Mouse (Mus musculus) MEL (cell line): ENCODE measurements around the gene Reps1. TPM values are rescaled to one million over a fixed set of nuclear protein-coding genes. Genes with fewer than 3 reads are reported as not detected.

Experiments used
- DNase-seq: peaks from one replicate; pipeline ENCODE4 v3.0.0; 2011; ENCODE audit warnings: low read depth, low spot score
- H3K27ac ChIP-seq: 2 replicates; pipeline ENCODE4 v1.5.1; 2012; ENCODE audit warnings: low read depth, mild to moderate bottlenecking, control low read depth, low read length, moderate library complexity; ENCODE audit not compliant: control insufficient read depth
- H3K27me3 ChIP-seq, 2 experiments: fragments of 150-350 bp in 1 of 2; sonication (generic) in 1 of 2; 2 replicates each; pipeline ENCODE4 v1.6.1; 2012; ENCODE audit warnings: low read length in 2 of 2, mild to moderate bottlenecking in 2 of 2, improper control_type of control experiment in 1 of 2, moderate library complexity in 1 of 2; ENCODE audit not compliant: insufficient read depth in 2 of 2, control insufficient read depth in 1 of 2
- H3K36me3 ChIP-seq, 2 experiments: 2 replicates each; pipeline ENCODE4 v1.6.1; 2012 to 2014; ENCODE audit warnings: low read length in 2 of 2, improper control_type of control experiment in 1 of 2, inconsistent platforms in 1 of 2, mild to moderate bottlenecking in 1 of 2; ENCODE audit not compliant: insufficient read depth in 2 of 2, control insufficient read depth in 1 of 2
- H3K4me1 ChIP-seq, 2 experiments: fragments of 150-350 bp in 1 of 2; sonication (generic) in 1 of 2; 2 replicates each; pipeline ENCODE4 v1.6.1; 2012; ENCODE audit warnings: low read length in 2 of 2, improper control_type of control experiment in 1 of 2, mild to moderate bottlenecking in 1 of 2; ENCODE audit not compliant: insufficient read depth in 2 of 2, control insufficient read depth in 1 of 2
- H3K4me3 ChIP-seq, 2 experiments: fragments of 150-350 bp in 1 of 2; sonication (generic) in 1 of 2; 2 replicates each; pipeline ENCODE4 v1.5.1; 2012; ENCODE audit warnings: low read depth in 2 of 2, low read length in 2 of 2, mild to moderate bottlenecking in 2 of 2, moderate library complexity in 2 of 2, control low read depth in 1 of 2, improper control_type of control experiment in 1 of 2; ENCODE audit not compliant: control insufficient read depth in 1 of 2, insufficient read depth in 1 of 2
- H3K79me2 ChIP-seq: 2 replicates; pipeline ENCODE4 v1.6.1; 2012; ENCODE audit warnings: mild to moderate bottlenecking, low read length, moderate library complexity; ENCODE audit not compliant: control insufficient read depth, poor library complexity, insufficient read depth
- H3K9ac ChIP-seq: 2 replicates; pipeline ENCODE4 v1.6.1; 2012; ENCODE audit warnings: low read depth, mild to moderate bottlenecking, control low read depth, low read length, moderate library complexity; ENCODE audit not compliant: control insufficient read depth, poor library complexity, severe bottlenecking
- H3K9me3 ChIP-seq: fragments of 150-350 bp; sonication (generic); replicated peaks from 2 replicates; pipeline ENCODE4 v1.6.1; 2012; ENCODE audit warnings: mild to moderate bottlenecking, low read length, improper control_type of control experiment, moderate library complexity; ENCODE audit not compliant: insufficient read depth
- BHLHE40 ChIP-seq: IDR thresholded peaks from 2 replicates; pipeline ENCODE4 v1.6.1; 2012; ENCODE audit warnings: low read depth, mild to moderate bottlenecking, inconsistent platforms, low read length, improper control_type of control experiment, borderline replicate concordance
- CHD1 ChIP-seq: IDR thresholded peaks from 2 replicates; pipeline ENCODE4 v1.6.1; 2012; ENCODE audit warnings: low read depth, mild to moderate bottlenecking, inconsistent platforms, low read length, improper control_type of control experiment
- ELF1 ChIP-seq: IDR thresholded peaks from 2 replicates; pipeline ENCODE4 v1.6.1; 2014; ENCODE audit warnings: low read depth, mild to moderate bottlenecking, inconsistent platforms, low read length, improper control_type of control experiment, moderate library complexity
- ETS1 ChIP-seq: IDR thresholded peaks from 2 replicates; pipeline ENCODE4 v1.6.1; 2012; ENCODE audit warnings: low read depth, mild to moderate bottlenecking, inconsistent platforms, low read length, improper control_type of control experiment, moderate library complexity
- GATA1 ChIP-seq: IDR thresholded peaks from 2 replicates; pipeline ENCODE4 v1.6.1; 2011; ENCODE audit warnings: low read depth, low read length, improper control_type of control experiment
- HCFC1 ChIP-seq: IDR thresholded peaks from 2 replicates; pipeline ENCODE4 v1.6.1; 2012; ENCODE audit warnings: low read depth, mild to moderate bottlenecking, inconsistent platforms, low read length, improper control_type of control experiment, moderate library complexity
- JUND ChIP-seq: IDR thresholded peaks from 2 replicates; pipeline ENCODE4 v1.6.1; 2011; ENCODE audit warnings: low read depth, mild to moderate bottlenecking, improper control_type of control experiment, low read length
- MAX ChIP-seq: IDR thresholded peaks from 2 replicates; pipeline ENCODE4 v1.6.1; 2011; ENCODE audit warnings: low read length, improper control_type of control experiment
- MAZ ChIP-seq: IDR thresholded peaks from 2 replicates; pipeline ENCODE4 v1.6.1; 2012; ENCODE audit warnings: low read depth, mild to moderate bottlenecking, inconsistent platforms, low read length, improper control_type of control experiment
- MYB ChIP-seq: IDR thresholded peaks from 2 replicates; pipeline ENCODE4 v1.6.1; 2011; ENCODE audit warnings: mild to moderate bottlenecking, low read depth, low read length, improper control_type of control experiment
- MYC ChIP-seq: IDR thresholded peaks from 2 replicates; pipeline ENCODE4 v1.6.1; 2011; ENCODE audit warnings: low read depth, mild to moderate bottlenecking, low read length, improper control_type of control experiment, moderate library complexity
- NRF1 ChIP-seq: IDR thresholded peaks from 2 replicates; pipeline ENCODE4 v1.6.1; 2014; ENCODE audit warnings: low read depth, mild to moderate bottlenecking, inconsistent platforms, low read length, improper control_type of control experiment, moderate library complexity; ENCODE audit not compliant: poor library complexity, insufficient read depth, severe bottlenecking
- POLR2AphosphoS5 ChIP-seq: IDR thresholded peaks from 2 replicates; pipeline ENCODE4 v1.6.1; 2012; ENCODE audit warnings: low read depth, borderline replicate concordance, mild to moderate bottlenecking, inconsistent platforms, low read length, moderate library complexity, mixed read lengths
- RAD21 ChIP-seq: IDR thresholded peaks from 2 replicates; pipeline ENCODE4 v1.6.1; 2011; ENCODE audit warnings: mild to moderate bottlenecking, low read depth, low read length, improper control_type of control experiment
- SIN3A ChIP-seq: IDR thresholded peaks from 2 replicates; pipeline ENCODE4 v1.6.1; 2012; ENCODE audit warnings: low read length, improper control_type of control experiment, inconsistent platforms
- SMC3 ChIP-seq: IDR thresholded peaks from 2 replicates; pipeline ENCODE4 v1.6.1; 2011; ENCODE audit warnings: low read depth, low read length, improper control_type of control experiment
- TAL1 ChIP-seq: IDR thresholded peaks from 2 replicates; pipeline ENCODE4 v1.6.1; 2012; ENCODE audit warnings: mild to moderate bottlenecking, inconsistent platforms, low read length, moderate library complexity, mixed read lengths
- TCF12 ChIP-seq: IDR thresholded peaks from 2 replicates; pipeline ENCODE4 v1.6.1; 2014; ENCODE audit warnings: low read depth, mild to moderate bottlenecking, inconsistent platforms, low read length, improper control_type of control experiment, moderate library complexity
- UBTF ChIP-seq: IDR thresholded peaks from 2 replicates; pipeline ENCODE4 v1.6.1; 2012; ENCODE audit warnings: low read depth, mild to moderate bottlenecking, inconsistent platforms, low read length, improper control_type of control experiment, moderate library complexity, borderline replicate concordance; ENCODE audit not compliant: insufficient read depth
- ZMIZ1 ChIP-seq: IDR thresholded peaks from 2 replicates; pipeline ENCODE4 v1.6.1; 2012; ENCODE audit warnings: low read depth, mild to moderate bottlenecking, inconsistent platforms, low read length, improper control_type of control experiment, moderate library complexity
- ZNF384 ChIP-seq: IDR thresholded peaks from 2 replicates; pipeline ENCODE4 v1.6.1; 2012; ENCODE audit warnings: low read depth, mild to moderate bottlenecking, inconsistent platforms, low read length, improper control_type of control experiment
- polyA plus RNA-seq, 2 experiments: library from polyadenylated mRNA; stranded (reverse) in 1 of 2; unstranded in 1 of 2; fragments of >175 nt in 1 of 2; fragments of >200 nt in 1 of 2; gene quantifications; 2 replicates each; pipeline versions ENCODE4 v1.2.1 to v1.2.4; 2012; ENCODE audit warnings: low replicate concordance in 2 of 2, low read depth in 1 of 2; ENCODE audit not compliant: insufficient read length in 2 of 2, insufficient read depth in 1 of 2, missing spikeins in 1 of 2
- total RNA-seq: library from RNA; depleted of rRNA; stranded (reverse); fragments of 300-350 nt; gene quantifications from 2 replicates; pipeline ENCODE4 v1.2.3, GENCODE M21; 2012

Reps1 gene
- total and polyA plus RNA-seq, 3 experiments: 40.0 to 80.3 TPM; not detected in 1

- Histone ChIP-seq H3K4me1 (peaks cover 10 to 29% of the 10 kb centered on the region in 2 experiments), H3K9ac (no peak overlapping the region), H3K79me2 (peaks cover 66% of the 10 kb centered on the region), H3K27me3 (no peaks in the 10 kb centered on the region), H3K9me3 (no peaks in the 10 kb centered on the region), H3K36me3 (peaks cover 0 to 37% of the 10 kb centered on the region in 2 experiments; a peak in 2 of 4 replicates), H3K27ac (no peak overlapping the region), H3K4me3 (no peak overlapping the region)
- no peak for TF ChIP-seq UBTF
- TF ChIP-seq MYB: no peak
- TF ChIP-seq SMC3: no peak
- no peak for TF ChIP-seq ZMIZ1
- no peak for TF ChIP-seq ETS1
- TF ChIP-seq HCFC1: no peak
- TF ChIP-seq POLR2AphosphoS5: no peak
- no peak for TF ChIP-seq GATA1
- TF ChIP-seq SIN3A: no peak
- no peak for TF ChIP-seq ELF1
- TF ChIP-seq MAZ: no peak
- TF ChIP-seq TAL1: no peak
- no peak for TF ChIP-seq BHLHE40
- no peak for TF ChIP-seq JUND
- no peak for TF ChIP-seq MYC
- no peak for TF ChIP-seq ZNF384
- no peak for TF ChIP-seq CHD1
- no peak for TF ChIP-seq TCF12
- no peak for DNase-seq
Measured at GRCm38 (mm10) chr10:18058681-18059338, 3.1 kb downstream of the Reps1 start.

GRCm38 (mm10) chr10:18059807-18060206, 4.1 kb downstream of the Reps1 start:
- no peaks in the 10 kb centered on the region for H3K27me3 ChIP-seq
- peaks cover 0 to 35% of the 10 kb centered on the region in 2 experiments; a peak in 2 of 4 replicates for H3K36me3 ChIP-seq
- TF ChIP-seq ZMIZ1 (no peak), MAX (no peak), SIN3A (no peak), ELF1 (no peak), NRF1 (no peak), MAZ (no peak), ZNF384 (no peak), RAD21 (no peak)
- H3K79me2 ChIP-seq: peaks cover 70% of the 10 kb centered on the region
- no peak overlapping the region for H3K27ac ChIP-seq
- H3K4me3 ChIP-seq: no peak overlapping the region
- H3K4me1 ChIP-seq: peaks cover 10 to 29% of the 10 kb centered on the region in 2 experiments
- no peak for DNase-seq
- H3K9ac ChIP-seq: no peak overlapping the region
- no peaks in the 10 kb centered on the region for H3K9me3 ChIP-seq
